Mouse (Mus musculus) MEL (cell line): Measurements from ENCODE around the gene E2f2.

Experiments used
- BHLHE40 ChIP-seq: IDR thresholded peaks from 2 replicates; pipeline ENCODE4 v1.6.1; 2012; ENCODE audit warnings: low read depth, mild to moderate bottlenecking, inconsistent platforms, low read length, improper control_type of control experiment, borderline replicate concordance
- CTCF ChIP-seq, 3 experiments: IDR thresholded peaks in 2 of 3; conservative IDR thresholded peaks in 1 of 3; 2 replicates each; pipeline ENCODE4 v1.5.1; 2011 to 2012; ENCODE audit warnings: low read length in 3 of 3, low read depth in 2 of 3, mild to moderate bottlenecking in 2 of 3, improper control_type of control experiment in 1 of 3, inconsistent platforms in 1 of 3, mixed read lengths in 1 of 3, moderate library complexity in 1 of 3; ENCODE audit not compliant: control insufficient read depth in 1 of 3, insufficient read depth in 1 of 3, poor library complexity in 1 of 3, severe bottlenecking in 1 of 3
- E2F4 ChIP-seq: IDR thresholded peaks from 2 replicates; pipeline ENCODE4 v1.6.1; 2011; ENCODE audit warnings: low read depth, low read length, improper control_type of control experiment, borderline replicate concordance
- EP300 ChIP-seq, 2 experiments: IDR thresholded peaks; 2 replicates each; pipeline ENCODE4 v1.6.1; 2011; ENCODE audit warnings: improper control_type of control experiment in 2 of 2, low read length in 2 of 2, low read depth in 1 of 2, mild to moderate bottlenecking in 1 of 2
- GABPA ChIP-seq: IDR thresholded peaks from 2 replicates; pipeline ENCODE4 v1.6.1; 2012; ENCODE audit warnings: low read depth, mild to moderate bottlenecking, inconsistent platforms, low read length, improper control_type of control experiment, moderate library complexity
- HCFC1 ChIP-seq: IDR thresholded peaks from 2 replicates; pipeline ENCODE4 v1.6.1; 2012; ENCODE audit warnings: low read depth, mild to moderate bottlenecking, inconsistent platforms, low read length, improper control_type of control experiment, moderate library complexity
- MAX ChIP-seq: IDR thresholded peaks from 2 replicates; pipeline ENCODE4 v1.6.1; 2011; ENCODE audit warnings: low read length, improper control_type of control experiment
- MAZ ChIP-seq: IDR thresholded peaks from 2 replicates; pipeline ENCODE4 v1.6.1; 2012; ENCODE audit warnings: low read depth, mild to moderate bottlenecking, inconsistent platforms, low read length, improper control_type of control experiment
- MYB ChIP-seq: IDR thresholded peaks from 2 replicates; pipeline ENCODE4 v1.6.1; 2011; ENCODE audit warnings: mild to moderate bottlenecking, low read depth, low read length, improper control_type of control experiment
- MYC ChIP-seq: IDR thresholded peaks from 2 replicates; pipeline ENCODE4 v1.6.1; 2011; ENCODE audit warnings: low read depth, mild to moderate bottlenecking, low read length, improper control_type of control experiment, moderate library complexity
- POLR2A ChIP-seq, 2 experiments: IDR thresholded peaks; 2 replicates each; pipeline ENCODE4 v1.6.1; 2011 to 2012; ENCODE audit warnings: low read length in 2 of 2, mild to moderate bottlenecking in 2 of 2, control low read depth in 1 of 2, improper control_type of control experiment in 1 of 2, low read depth in 1 of 2, moderate library complexity in 1 of 2; ENCODE audit not compliant: control insufficient read depth in 1 of 2, insufficient read depth in 1 of 2, poor library complexity in 1 of 2
- RAD21 ChIP-seq: IDR thresholded peaks from 2 replicates; pipeline ENCODE4 v1.6.1; 2011; ENCODE audit warnings: mild to moderate bottlenecking, low read depth, low read length, improper control_type of control experiment
- ZKSCAN1 ChIP-seq: IDR thresholded peaks from 2 replicates; pipeline ENCODE4 v1.6.1; 2012; ENCODE audit warnings: low read depth, mild to moderate bottlenecking, inconsistent platforms, low read length, improper control_type of control experiment, moderate library complexity
- ZMIZ1 ChIP-seq: IDR thresholded peaks from 2 replicates; pipeline ENCODE4 v1.6.1; 2012; ENCODE audit warnings: low read depth, mild to moderate bottlenecking, inconsistent platforms, low read length, improper control_type of control experiment, moderate library complexity

GRCm38 (mm10) chr4:136185375-136185774 lies 13.2 kb downstream of the E2f2 start:
- TF ChIP-seq CTCF (IDR thresholded peaks at IDR 0.05 in 2 of 3, conservative IDR thresholded peaks at IDR 0.05 in 1 of 3; ENCODE audit: control insufficient read depth in 1 of 3, insufficient read depth in 1 of 3, low read depth in 2 of 3, low read length in 3 of 3, poor library complexity in 1 of 3, severe bottlenecking in 1 of 3) = no peak
- no peak for TF ChIP-seq ZKSCAN1
- TF ChIP-seq POLR2A (IDR thresholded peaks at IDR 0.05; ENCODE audit: control insufficient read depth in 1 of 2, insufficient read depth in 1 of 2, low read depth in 1 of 2, low read length in 2 of 2, poor library complexity in 1 of 2) = no peak
- TF ChIP-seq E2F4 = no peak
- no peak for TF ChIP-seq MYC
- TF ChIP-seq MYB = no peak
- no peak for TF ChIP-seq MAZ
- no peak for TF ChIP-seq MAX
- no peak for TF ChIP-seq RAD21
- TF ChIP-seq EP300 (IDR thresholded peaks at IDR 0.05; ENCODE audit: low read depth in 1 of 2, low read length in 2 of 2) = no peak
- TF ChIP-seq ZMIZ1 = no peak
- no peak for TF ChIP-seq GABPA
- no peak for TF ChIP-seq HCFC1
- no peak for TF ChIP-seq BHLHE40
